Mouse (Mus musculus): ENCODE results near the gene Ets1. TPM values are rescaled to one million over a fixed set of nuclear protein-coding genes. Genes with fewer than 3 reads are reported as not detected.

The Ets1 gene
- polyA plus RNA-seq, 1 experiment: 34.5 TPM

DNA sequence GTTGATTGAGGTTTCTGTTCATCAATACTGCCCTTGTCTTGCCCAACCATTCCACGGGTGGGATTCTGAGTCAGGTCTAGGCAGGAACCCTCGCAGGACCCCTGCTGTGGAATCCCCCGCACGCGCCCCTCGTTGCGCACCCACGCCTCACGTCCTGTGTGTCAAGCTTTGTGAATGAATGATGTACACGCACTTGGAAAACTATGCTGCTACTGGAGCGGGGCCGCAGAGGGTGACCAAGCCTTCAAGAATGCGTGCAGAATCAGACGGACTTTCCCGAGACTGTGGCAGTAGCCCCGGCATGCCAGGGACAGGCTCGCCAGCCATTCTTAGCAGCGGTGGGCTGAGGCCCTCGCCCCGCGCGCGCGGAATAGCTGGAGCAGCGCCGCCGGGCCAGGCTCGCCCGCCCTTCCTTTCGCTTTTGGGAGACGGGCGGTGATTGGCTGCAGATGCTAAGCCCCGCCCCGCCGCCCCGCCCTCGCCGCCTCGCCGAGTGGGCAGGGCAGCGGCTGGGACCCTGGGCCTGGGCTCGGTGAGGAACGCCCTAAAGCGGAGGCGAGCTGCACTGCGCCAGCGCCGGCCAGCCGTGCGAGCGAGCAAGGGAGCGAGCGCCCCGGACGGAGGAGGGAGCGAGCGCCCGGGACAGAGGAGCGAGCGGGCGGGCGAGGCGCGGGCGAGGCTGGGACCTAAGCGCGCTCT lies 59.6 kb downstream of the Ets1 start:
- TF ChIP-seq CTCF (IDR thresholded peaks at IDR 0.05; ENCODE audit: control insufficient read depth, insufficient read depth, low read length): no peak
- TF ChIP-seq POLR2A (IDR thresholded peaks at IDR 0.05; ENCODE audit: borderline replicate concordance, control insufficient read depth, low read depth, low read length): peak; percentile 95
- Histone ChIP-seq H3K4me1 (ENCODE audit: control insufficient read depth, insufficient read depth, low read length) (peaks cover 4% of the 10 kb centered on the region; the same call in 1 of the 2 replicates), H3K27ac (ENCODE audit: control insufficient read depth, insufficient read depth, low read depth, low read length, poor library complexity) (peak overlapping the region; percentile 96), H3K4me3 (replicated peaks; ENCODE audit: control insufficient read depth, low read depth, low read length) (peak overlapping the region; percentile 92)
- WGBS: under 1% methylated on average over 64 of the region's 67 CpGs

GRCm38 (mm10) chr9:32696259-32696658 lies 60.2 kb downstream of the Ets1 start:
- Histone ChIP-seq H3K4me1 (ENCODE audit: control insufficient read depth, insufficient read depth, low read length) (peaks cover 4% of the 10 kb centered on the region; the same call in 1 of the 2 replicates), H3K27ac (ENCODE audit: control insufficient read depth, insufficient read depth, low read depth, low read length, poor library complexity) (peak overlapping the region; percentile 96), H3K4me3 (replicated peaks; ENCODE audit: control insufficient read depth, low read depth, low read length) (peak overlapping the region; percentile 76)
- under 1% methylated on average over 13 of the region's 13 CpGs for WGBS
- TF ChIP-seq CTCF (IDR thresholded peaks at IDR 0.05; ENCODE audit: control insufficient read depth, insufficient read depth, low read length) (no peak), POLR2A (IDR thresholded peaks at IDR 0.05; ENCODE audit: borderline replicate concordance, control insufficient read depth, low read depth, low read length) (no peak)

- TF ChIP-seq CTCF (IDR thresholded peaks at IDR 0.05; ENCODE audit: control insufficient read depth, insufficient read depth, low read length) (no peak), POLR2A (IDR thresholded peaks at IDR 0.05; ENCODE audit: borderline replicate concordance, control insufficient read depth, low read depth, low read length) (no peak)
- Histone ChIP-seq H3K4me3 (replicated peaks; ENCODE audit: control insufficient read depth, low read depth, low read length) (peak overlapping the region; percentile 76), H3K4me1 (ENCODE audit: control insufficient read depth, insufficient read depth, low read length) (peaks cover 4% of the 10 kb centered on the region; the same call in 1 of the 2 replicates), H3K27ac (ENCODE audit: control insufficient read depth, insufficient read depth, low read depth, low read length, poor library complexity) (peak overlapping the region; percentile 66)
- 8% methylated on average over 7 of the region's 7 CpGs for WGBS
Observed at GRCm38 (mm10) chr9:32696717-32697116, 60.7 kb downstream of the Ets1 start.

DNA sequence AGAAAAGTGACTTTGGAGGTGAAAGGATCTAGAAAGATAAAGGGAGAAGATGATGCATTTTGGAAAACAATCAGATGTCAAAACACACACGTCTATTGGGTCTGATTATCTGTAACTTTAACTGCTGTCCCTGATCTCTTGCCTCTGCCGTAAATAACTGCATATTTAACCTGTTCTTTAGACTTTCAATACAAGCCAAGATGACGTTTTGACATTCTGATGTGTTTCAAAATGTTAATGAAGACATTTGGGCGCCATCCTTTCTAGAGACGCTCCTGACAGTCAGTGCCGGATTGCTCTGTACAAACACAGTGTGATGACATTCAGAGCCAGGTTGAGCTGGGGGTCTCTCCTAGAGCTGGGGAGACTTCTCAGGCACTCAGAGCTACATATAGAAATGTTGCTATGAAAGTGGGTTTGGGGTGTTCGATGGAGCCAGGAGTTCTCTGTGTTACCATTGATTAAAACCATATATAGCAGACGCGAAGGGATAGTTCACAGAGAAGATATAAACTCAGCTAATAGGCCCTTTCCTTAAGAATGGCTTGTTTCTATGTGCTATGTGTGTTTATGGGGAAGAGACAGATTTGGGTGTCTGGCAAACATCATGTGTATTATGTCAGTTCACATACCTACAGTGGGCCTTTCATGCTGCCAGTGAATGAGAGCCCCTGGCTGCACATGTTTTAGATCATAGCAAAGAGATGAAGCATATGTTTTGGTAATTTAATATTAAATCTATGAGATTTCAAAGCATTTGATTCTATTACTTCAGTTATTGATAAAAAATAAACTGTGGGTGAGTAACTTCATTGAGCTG lies 61.5 kb downstream of the Ets1 start:
- WGBS: 43% methylated on average over 9 of the region's 9 CpGs
- TF ChIP-seq CTCF (IDR thresholded peaks at IDR 0.05; ENCODE audit: control insufficient read depth, insufficient read depth, low read length): no peak
- TF ChIP-seq POLR2A (IDR thresholded peaks at IDR 0.05; ENCODE audit: borderline replicate concordance, control insufficient read depth, low read depth, low read length): no peak
- peak overlapping the region; percentile 76 for H3K4me3 ChIP-seq (replicated peaks; ENCODE audit: control insufficient read depth, low read depth, low read length)
- H3K27ac ChIP-seq (ENCODE audit: control insufficient read depth, insufficient read depth, low read depth, low read length, poor library complexity): no peak overlapping the region
- H3K4me1 ChIP-seq (ENCODE audit: control insufficient read depth, insufficient read depth, low read length): peaks cover 4% of the 10 kb centered on the region; the same call in 1 of the 2 replicates

- WGBS: 68% methylated on average over 4 of the region's 4 CpGs
- H3K4me3 ChIP-seq (replicated peaks; ENCODE audit: control insufficient read depth, low read depth, low read length): no peak overlapping the region
- H3K4me1 ChIP-seq (ENCODE audit: control insufficient read depth, insufficient read depth, low read length): peaks cover 4% of the 10 kb centered on the region; the same call in 1 of the 2 replicates
- TF ChIP-seq POLR2A (IDR thresholded peaks at IDR 0.05; ENCODE audit: borderline replicate concordance, control insufficient read depth, low read depth, low read length) (no peak), CTCF (IDR thresholded peaks at IDR 0.05; ENCODE audit: control insufficient read depth, insufficient read depth, low read length) (no peak)
- no peak overlapping the region for H3K27ac ChIP-seq (ENCODE audit: control insufficient read depth, insufficient read depth, low read depth, low read length, poor library complexity)
Observed at GRCm38 (mm10) chr9:32698766-32699165, 62.7 kb downstream of the Ets1 start.

DNA sequence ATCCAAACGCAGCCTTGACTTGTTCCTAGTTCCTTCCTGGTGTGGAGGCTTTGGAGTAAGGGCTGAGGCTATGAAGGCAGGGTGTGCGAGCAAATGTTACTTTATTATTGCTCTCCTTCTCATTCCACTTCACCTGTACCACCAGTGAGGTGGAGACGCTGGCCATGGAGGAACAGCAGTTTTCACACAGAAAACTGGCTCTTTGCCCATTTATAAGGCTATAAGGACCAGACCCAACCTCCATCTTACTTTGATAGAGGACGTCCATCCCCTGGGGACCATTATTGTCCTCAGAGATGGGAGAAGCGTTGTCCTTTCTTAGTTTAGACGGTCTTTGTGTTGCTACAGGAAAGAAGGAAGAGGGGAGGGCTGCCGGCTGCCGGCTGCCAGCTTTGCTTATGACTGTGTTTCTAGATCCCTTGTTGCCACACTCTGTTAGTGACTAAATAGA lies 63.4 kb downstream of the Ets1 start:
- H3K4me1 ChIP-seq (ENCODE audit: control insufficient read depth, insufficient read depth, low read length): peaks cover 3% of the 10 kb centered on the region; the same call in 1 of the 2 replicates
- peak overlapping the region; percentile 61 for H3K27ac ChIP-seq (ENCODE audit: control insufficient read depth, insufficient read depth, low read depth, low read length, poor library complexity)
- peak overlapping the region; percentile 59 for H3K4me3 ChIP-seq (replicated peaks; ENCODE audit: control insufficient read depth, low read depth, low read length)
- TF ChIP-seq POLR2A (IDR thresholded peaks at IDR 0.05; ENCODE audit: borderline replicate concordance, control insufficient read depth, low read depth, low read length): no peak
- no peak for TF ChIP-seq CTCF (IDR thresholded peaks at IDR 0.05; ENCODE audit: control insufficient read depth, insufficient read depth, low read length)
- 41% methylated on average over 8 of the region's 8 CpGs for WGBS

DNA sequence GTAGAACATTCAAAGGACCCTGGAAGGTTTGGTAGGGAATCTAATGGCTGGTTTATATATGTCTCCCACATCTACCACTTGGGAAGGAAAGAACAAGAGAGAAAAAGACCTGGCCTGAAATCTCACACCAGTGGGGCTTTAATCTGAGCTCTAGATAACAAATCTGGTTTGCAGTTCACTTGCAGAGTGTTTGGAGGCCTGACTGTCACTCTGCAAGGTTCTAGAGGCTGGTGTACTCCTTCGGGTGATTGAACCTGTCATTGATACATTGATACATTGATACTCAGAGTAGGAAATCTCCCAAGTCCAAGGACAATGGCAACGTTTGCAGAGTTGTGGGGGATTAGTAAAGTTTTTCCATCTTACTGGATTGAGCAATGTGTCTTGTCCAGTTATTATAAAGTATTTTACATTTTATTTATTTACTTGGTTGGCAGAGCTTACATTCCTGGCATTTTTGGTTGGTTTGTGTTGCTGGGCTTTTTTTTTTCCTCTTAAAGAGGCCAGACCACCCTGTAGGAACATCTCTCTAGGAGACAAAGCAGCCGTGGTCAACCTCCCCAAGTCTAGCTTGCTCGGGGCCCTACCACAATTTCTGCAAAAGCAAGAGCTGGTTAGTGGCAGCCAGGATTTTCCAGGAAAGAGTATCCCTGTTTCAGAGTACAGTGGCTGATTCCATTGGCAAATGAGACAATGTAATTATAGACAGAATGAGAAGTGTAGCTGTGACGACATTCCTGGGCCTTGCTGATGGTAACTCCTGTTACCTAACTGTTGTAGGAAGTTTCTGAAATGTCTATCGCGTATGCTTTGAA lies 64.3 kb downstream of the Ets1 start:
- Histone ChIP-seq H3K4me3 (replicated peaks; ENCODE audit: control insufficient read depth, low read depth, low read length) (no peak overlapping the region), H3K27ac (ENCODE audit: control insufficient read depth, insufficient read depth, low read depth, low read length, poor library complexity) (no peak overlapping the region; the same call in 1 of the 2 replicates)

More for the DNA sequence above, 64.3 kb downstream of the Ets1 start:
- H3K4me1 ChIP-seq (ENCODE audit: control insufficient read depth, insufficient read depth, low read length): peaks cover 3% of the 10 kb centered on the region; the same call in 1 of the 2 replicates
- 49% methylated on average over 7 of the region's 7 CpGs for WGBS
- TF ChIP-seq POLR2A (IDR thresholded peaks at IDR 0.05; ENCODE audit: borderline replicate concordance, control insufficient read depth, low read depth, low read length) (no peak), CTCF (IDR thresholded peaks at IDR 0.05; ENCODE audit: control insufficient read depth, insufficient read depth, low read length) (no peak)

Measured in bone marrow, adult 2 months (tissue).